Mouse (Mus musculus): ENCODE data around the gene Lhfp.
"Not testable (repeated sequence)": the region's sequence is repeated elsewhere in the genome, so short reads cannot be mapped to it uniquely, and the experiment has no call there.

The Lhfp gene

DNA sequence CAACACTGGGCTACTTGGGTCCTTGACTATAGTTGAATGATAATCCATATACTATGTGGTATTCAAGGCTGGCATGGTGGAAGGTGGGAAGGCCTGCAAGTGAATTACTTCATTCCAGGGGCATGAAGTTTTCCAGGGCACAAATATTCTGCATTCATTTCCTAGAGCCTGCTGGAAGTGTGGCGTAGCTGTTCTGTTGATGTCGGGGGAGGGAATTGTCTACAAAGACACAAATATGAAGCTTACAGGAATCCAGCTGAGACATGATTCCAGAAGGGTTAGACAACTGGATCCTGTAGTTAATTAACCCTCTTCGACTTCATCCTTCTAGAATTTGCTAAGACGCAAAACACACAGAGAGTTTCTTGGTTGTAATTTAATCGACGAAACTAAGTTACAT lies 60.4 kb downstream of the Lhfp start:
- no peak for DNase-seq

- DNase-seq: no peak
Measured at GRCm38 (mm10) chr3:53102131-53102756, 60.9 kb downstream of the Lhfp start.

DNA sequence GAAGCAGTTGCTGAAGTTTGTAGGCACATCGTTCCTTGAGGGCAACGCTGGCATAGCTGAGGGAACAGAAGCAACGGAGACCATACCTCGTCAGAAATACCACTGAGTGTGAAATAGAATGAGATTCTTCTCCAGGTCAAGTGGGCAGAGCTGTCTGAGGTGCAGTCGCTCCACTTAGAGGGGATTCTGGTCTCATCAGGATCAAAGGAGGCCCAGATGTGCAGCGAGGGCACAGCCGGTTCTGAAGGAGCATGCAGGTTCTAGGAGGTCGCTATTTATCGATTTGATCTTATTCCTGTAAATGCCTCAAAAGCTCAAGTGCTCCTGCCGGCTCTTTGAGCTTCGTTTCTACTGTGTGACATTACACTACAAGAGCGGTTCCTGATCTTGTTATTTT lies 61.4 kb downstream of the Lhfp start:
- no peak for DNase-seq

GRCm38 (mm10) chr3:53108594-53109373 lies 67.5 kb downstream of the Lhfp start:
- no peak for DNase-seq

GRCm38 (mm10) chr3:53109879-53110278 lies 68.6 kb downstream of the Lhfp start:
- DNase-seq: no peak

GRCm38 (mm10) chr3:53112048-53112447 lies 70.7 kb downstream of the Lhfp start:
- DNase-seq: no peak

GRCm38 (mm10) chr3:53118755-53119154 lies 77.4 kb downstream of the Lhfp start:
- not testable (repeated sequence) for DNase-seq

DNA sequence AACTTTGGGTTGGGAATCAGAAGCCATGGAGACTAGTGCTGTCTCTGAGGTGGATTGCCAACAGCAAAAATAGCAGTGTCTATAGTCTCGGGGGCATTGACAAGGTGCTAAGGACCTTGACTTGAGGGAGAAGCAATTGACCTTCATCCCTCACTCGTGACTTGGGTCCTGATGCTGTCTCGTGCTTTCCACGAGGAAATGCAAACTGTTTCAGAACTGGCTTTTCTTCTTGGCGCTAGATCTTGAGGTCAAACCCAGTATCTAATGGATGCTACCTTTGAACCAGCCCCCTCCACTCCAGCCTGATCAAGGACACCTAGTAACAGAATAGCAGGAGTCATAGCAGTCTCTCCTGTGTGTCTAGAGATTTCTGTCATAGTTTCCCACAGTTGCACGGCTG lies 78.7 kb downstream of the Lhfp start:
- DNase-seq: no peak

GRCm38 (mm10) chr3:53125495-53125894 lies 84.2 kb downstream of the Lhfp start:
- no peak for DNase-seq

DNA sequence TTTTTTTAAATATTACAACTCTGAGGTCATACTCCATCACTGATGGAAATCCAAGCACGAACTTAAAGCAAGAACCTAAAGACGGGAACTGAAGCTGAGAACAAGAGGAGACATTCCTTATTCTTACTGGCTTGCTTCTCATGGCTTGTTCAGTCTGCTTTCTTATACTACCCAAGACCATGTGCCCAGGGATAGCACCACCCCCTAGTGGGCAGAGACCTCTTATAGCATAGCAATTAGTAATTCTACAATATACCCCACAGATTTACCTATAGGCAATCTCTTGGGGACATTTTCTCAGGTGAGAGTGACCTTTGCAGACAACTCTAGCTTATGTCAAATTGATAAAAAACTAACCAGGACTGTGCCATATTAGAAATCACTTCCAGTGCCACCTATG lies 97.5 kb downstream of the Lhfp start:
- no peak for DNase-seq

DNA sequence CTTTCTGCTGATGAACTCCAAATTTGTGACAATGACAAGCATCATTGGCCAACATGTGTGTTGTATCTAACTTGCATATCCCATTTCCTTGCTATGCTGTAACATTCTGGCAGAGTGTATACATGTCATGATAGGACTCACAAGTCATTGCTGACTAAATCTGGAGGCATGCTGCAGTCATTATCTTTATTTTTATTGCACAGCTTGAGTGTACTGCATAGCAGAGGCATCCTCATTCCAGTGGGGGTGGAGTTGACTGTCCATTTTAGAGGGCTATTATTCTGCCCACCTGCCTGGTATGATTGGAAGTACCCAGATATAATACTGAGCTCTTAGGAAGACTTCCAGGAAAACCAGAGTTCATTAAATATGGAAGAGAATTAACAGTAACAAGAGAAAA lies 97.9 kb downstream of the Lhfp start:
- DNase-seq: no peak

DNA sequence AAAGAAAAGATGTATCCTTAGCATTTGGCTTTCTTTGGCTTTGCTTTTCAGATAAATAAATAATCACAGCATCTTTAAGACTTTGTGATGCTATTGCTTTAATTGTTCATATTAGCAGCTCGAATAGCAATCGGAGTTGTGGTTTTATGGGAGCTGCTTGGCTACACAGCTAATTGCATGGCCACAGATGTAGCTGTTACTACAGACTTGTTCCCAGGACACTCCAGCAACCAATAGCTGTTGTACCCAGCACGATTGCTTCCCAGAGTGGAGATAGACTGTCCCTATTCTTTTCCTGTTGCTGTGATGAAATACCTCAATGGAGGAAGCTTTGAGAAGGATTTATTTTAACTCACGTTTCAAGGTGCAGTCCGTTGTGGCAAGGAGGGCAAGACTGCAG lies 98.3 kb downstream of the Lhfp start:
- DNase-seq: no peak

DNA sequence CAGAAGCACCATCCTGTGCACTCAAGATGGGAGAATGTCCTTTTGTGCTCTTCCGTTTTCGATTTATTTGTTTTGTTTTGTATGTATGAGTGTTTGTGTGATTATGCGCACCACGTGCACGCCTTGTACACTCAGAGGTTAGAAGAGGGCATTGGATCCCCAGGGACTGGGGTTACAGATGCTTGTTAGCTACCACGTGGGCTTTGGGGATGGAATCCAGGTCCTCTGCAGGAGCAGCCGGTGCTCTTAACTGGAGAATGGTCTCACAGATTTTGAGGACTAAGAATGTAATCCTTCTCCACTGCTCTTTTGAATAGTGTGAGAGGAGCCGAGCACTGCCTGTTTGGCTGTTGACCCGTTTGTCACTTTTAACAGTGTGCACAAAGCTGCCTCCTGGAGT lies 101.2 kb downstream of the Lhfp start:
- no peak for DNase-seq

DNA sequence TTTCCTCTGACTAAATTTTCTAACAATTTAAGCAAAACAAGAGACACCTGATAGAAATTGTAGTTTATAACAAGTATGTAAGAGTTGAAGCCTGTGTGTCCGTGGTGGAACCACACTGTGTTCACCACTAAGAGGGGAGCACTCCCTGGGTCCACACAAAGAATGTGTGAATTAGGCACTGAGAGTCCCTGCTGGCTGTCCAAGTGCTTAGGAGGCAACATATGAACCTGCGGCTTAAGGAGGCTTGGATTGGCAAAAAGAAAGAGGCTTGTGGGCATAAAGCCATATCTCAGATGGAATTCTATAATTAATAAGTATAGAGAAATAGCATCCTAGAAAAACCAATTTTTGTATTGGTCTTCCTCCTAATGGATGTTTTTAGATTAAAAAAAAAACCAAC lies 104.2 kb downstream of the Lhfp start:
- no peak for DNase-seq

DNA sequence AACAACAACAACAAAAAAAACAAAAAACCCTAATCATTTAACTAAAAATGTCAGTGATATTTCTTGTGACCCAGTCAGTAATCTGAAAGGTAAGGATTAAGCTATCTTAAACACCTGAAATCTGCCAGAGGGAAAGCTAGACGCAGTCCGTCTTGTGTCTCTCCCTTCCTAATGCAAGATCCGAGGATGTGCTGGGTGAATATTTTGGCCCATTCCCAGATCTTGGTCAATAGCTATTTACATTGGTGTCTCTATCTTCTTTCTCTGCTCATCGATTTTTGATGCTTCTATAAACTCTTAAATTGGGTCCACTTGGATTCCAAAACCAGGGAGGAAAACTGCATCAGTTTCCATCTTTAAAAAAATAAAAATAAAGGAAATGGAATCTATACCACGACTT lies 104.6 kb downstream of the Lhfp start:
- no peak for DNase-seq

GRCm38 (mm10) chr3:53147001-53147400 lies 105.7 kb downstream of the Lhfp start:
- peak; percentile 6 for DNase-seq

- no peak for DNase-seq
Measured at GRCm38 (mm10) chr3:53148751-53149150, 107.4 kb downstream of the Lhfp start.

- DNase-seq: no peak
Measured at GRCm38 (mm10) chr3:53149625-53150320, 108.4 kb downstream of the Lhfp start.

DNA sequence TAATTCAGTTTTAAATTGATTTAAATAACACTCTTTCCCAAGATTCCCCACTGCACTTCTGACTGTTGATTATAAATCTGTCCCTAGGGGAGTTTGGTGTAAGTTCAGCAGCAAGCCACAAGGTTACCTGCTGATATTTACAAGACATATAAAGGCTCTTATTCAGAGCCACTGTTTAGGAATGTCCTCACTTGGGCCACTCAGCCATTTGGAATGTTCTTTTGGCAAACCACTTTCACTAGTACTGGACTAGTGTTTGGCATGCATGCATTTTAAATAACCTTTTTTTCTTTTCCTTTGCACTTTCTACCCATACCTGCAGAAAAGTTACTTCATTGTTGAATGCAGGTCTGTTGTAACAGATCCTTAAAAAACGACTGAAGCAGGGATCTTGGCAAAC lies 109.8 kb downstream of the Lhfp start:
- no peak for DNase-seq

GRCm38 (mm10) chr3:53151607-53152006 lies 110.3 kb downstream of the Lhfp start:
- DNase-seq: no peak

DNA sequence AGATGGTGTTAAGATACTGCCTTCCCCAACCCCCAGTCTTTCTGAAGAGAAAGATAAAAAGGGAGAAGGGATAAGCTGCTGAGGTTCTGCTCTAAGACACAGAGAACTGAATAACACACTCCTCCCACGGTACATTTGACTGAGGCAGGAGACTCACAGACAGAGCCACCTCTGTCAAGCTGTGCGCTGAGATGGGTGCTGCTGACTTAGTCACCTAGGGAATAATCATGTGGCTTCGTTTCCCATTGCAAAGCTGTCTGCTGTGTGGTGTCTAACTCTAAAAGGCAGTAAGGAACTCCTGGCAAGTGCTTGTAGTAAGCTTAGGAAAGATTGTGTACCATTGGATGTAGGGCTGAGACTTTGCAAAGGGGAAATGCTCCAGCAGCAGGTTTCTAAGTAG lies 120.6 kb downstream of the Lhfp start:
- no peak for DNase-seq

DNA sequence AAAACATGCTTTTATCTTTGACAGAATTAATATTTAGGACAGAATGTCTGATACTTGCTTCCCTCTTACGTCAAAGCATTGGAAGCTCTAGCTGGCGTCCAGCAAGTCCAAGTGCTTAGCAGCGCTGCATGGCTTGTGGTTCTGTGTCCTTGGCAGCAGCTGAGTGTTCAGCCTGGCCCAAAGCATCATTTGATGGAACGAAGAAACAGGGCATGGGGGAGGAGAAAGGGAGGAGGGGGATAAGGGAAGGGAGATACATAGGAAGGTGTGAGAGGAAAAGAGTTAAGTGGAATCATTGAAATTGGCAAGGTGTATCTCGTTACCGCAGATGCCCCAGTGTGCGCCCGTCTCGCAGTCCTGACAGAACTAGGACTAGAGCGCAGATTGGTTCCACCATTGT lies 124.0 kb downstream of the Lhfp start:
- DNase-seq: no peak

- DNase-seq: no peak
Measured at GRCm38 (mm10) chr3:53166001-53166400, 124.7 kb downstream of the Lhfp start.

DNA sequence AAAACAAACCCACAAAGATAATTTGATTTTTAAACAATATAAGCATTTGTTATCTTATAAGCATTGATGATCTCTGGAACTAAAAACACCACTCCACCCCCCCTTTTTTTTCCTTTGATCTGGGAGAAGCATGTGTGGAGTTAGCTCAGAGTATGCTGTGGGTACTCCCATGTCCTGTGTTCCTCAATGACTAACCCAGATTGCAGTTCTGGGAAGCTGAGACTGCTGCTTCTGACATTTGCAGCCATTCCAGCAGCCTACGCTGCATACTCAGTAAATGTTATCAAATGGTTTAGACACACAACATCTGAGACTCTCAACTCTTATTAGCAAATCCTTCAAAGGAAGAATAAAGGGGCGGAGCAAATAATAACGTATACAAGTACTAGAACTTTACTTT lies 128.2 kb downstream of the Lhfp start:
- DNase-seq: no peak

Data from liver (tissue).